Mouse (Mus musculus) stomach, postnatal 0 days (tissue): ENCODE measurements around the gene N4bp3.

Experiments
- CTCF ChIP-seq: IDR thresholded peaks from 2 replicates; pipeline ENCODE4 v1.5.1; 2016; ENCODE audit warnings: antibody characterized with exemption, low read depth, mild to moderate bottlenecking, moderate library complexity
- EP300 ChIP-seq: optimal IDR thresholded peaks from 2 replicates; pipeline ENCODE3; 2016; ENCODE audit warnings: antibody characterized with exemption

DNA sequence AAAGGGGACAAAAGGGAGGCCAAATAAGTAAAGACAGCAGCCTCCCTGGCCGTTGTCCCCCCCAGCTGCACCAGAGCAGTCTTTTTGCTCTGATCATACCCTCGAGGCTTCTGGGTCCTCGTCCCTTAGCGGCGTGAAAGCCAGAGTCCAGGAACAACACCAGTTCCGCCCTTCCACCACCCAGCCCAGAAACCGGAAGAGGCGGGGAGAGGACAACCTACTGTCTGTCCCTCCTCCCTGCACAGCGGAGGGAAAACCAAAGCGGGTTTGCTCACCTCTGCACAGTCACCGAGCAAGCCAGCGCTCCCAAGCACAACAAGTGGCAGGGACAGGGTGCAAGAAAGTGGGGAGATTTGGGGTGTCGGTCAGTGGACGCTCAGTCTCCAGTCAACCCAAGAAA is 35.0 kb downstream of the N4bp3 start:
- TF ChIP-seq CTCF (no peak), EP300 (no peak)
